Comparison of ENCODE assay signal across 24 mouse cellular contexts in genomic region chr12:82234463-82235223, GRCm38 (mm10).
A peak's percentile ranks its signal among the peaks of the same experiment; 100 is the strongest.
DNase-seq lines count a peak whose midpoint lies in the region; ATAC-seq lines count a peak whose summit lies in the region.
"Had no signal": no experiment of that assay in that cellular context is flagged by ENCODE, and none has a peak within 500 bp of the region (broad histone marks: within the 10 kb centered on the region; RNA-seq: fewer than 3 reads in every experiment).

No protein-coding gene starts in this region.

- peaks cover 4% of the 10 kb centered on the region; the same call in 1 of the 2 replicates for H3K4me1 ChIP-seq in midbrain, embryonic 11.5 days (ENCODE audit: control insufficient read depth, insufficient read depth, low read length)
- H3K4me1 ChIP-seq in midbrain, embryonic 14.5 days (ENCODE audit: control insufficient read depth, insufficient read depth, low read length): no peaks in the 10 kb centered on the region
- H3K4me1 ChIP-seq in hindbrain, embryonic 16.5 days (ENCODE audit: control insufficient read depth, insufficient read depth, low read depth, low read length): peaks cover 3% of the 10 kb centered on the region; the same call in 1 of the 2 replicates

- H3K9me3 ChIP-seq in midbrain, embryonic 11.5 days (ENCODE audit: control insufficient read depth, low read length): no peaks in the 10 kb centered on the region
- no peaks in the 10 kb centered on the region for H3K9me3 ChIP-seq in midbrain, embryonic 14.5 days (ENCODE audit: control insufficient read depth, low read length)
- no peaks in the 10 kb centered on the region for H3K9me3 ChIP-seq in hindbrain, embryonic 16.5 days (ENCODE audit: control insufficient read depth, low read length)
- H3K9me3 ChIP-seq: forebrain, embryonic 10.5 days; heart, embryonic 12.5 days; hindbrain, embryonic 15.5 days; midbrain, embryonic 15.5 days had no signal

- H3K9ac ChIP-seq in midbrain, embryonic 11.5 days (ENCODE audit: low read length): no peak overlapping the region
- H3K9ac ChIP-seq in midbrain, embryonic 14.5 days (replicated peaks; ENCODE audit: low read length): no peak overlapping the region
- no peak overlapping the region for H3K9ac ChIP-seq in hindbrain, embryonic 16.5 days (ENCODE audit: low read depth, low read length)
- H3K9ac ChIP-seq: heart, embryonic 12.5 days; hindbrain, embryonic 15.5 days; midbrain, embryonic 15.5 days had no signal

- H3K27ac ChIP-seq in midbrain, embryonic 11.5 days (ENCODE audit: low read depth, low read length): no peak overlapping the region
- no peak overlapping the region for H3K27ac ChIP-seq in midbrain, embryonic 14.5 days (replicated peaks; ENCODE audit: low read depth, low read length)
- no peak overlapping the region for H3K27ac ChIP-seq in hindbrain, embryonic 16.5 days (ENCODE audit: low read depth, low read length)
- H3K27ac ChIP-seq: forebrain, embryonic 10.5 days; hindbrain, embryonic 15.5 days; layer of hippocampus, adult 2 months; midbrain, embryonic 15.5 days had no signal

- no peak overlapping the region for H3K4me3 ChIP-seq in midbrain, embryonic 11.5 days (ENCODE audit: low read depth, low read length)
- no peak overlapping the region for H3K4me3 ChIP-seq in midbrain, embryonic 14.5 days (replicated peaks; ENCODE audit: low read depth, low read length)
- H3K4me3 ChIP-seq in hindbrain, embryonic 16.5 days (ENCODE audit: low read length): no peak overlapping the region
- H3K4me3 ChIP-seq: forebrain, embryonic 10.5 days; heart, embryonic 12.5 days; hindbrain, embryonic 15.5 days; layer of hippocampus, adult 2 months; midbrain, embryonic 15.5 days; myocyte had no signal

- no peaks in the 10 kb centered on the region for H3K36me3 ChIP-seq in midbrain, embryonic 11.5 days (ENCODE audit: control insufficient read depth, insufficient read depth, low read length)
- H3K36me3 ChIP-seq in midbrain, embryonic 14.5 days (ENCODE audit: control insufficient read depth, insufficient read depth, low read length): no peaks in the 10 kb centered on the region
- no peaks in the 10 kb centered on the region for H3K36me3 ChIP-seq in hindbrain, embryonic 16.5 days (ENCODE audit: control insufficient read depth, insufficient read depth, low read length)
- H3K36me3 ChIP-seq: hindbrain, embryonic 15.5 days; midbrain, embryonic 15.5 days had no signal

- no peak for ATAC-seq in midbrain, embryonic 11.5 days (ENCODE audit: low FRiP score)
- no peak for ATAC-seq in midbrain, embryonic 14.5 days (ENCODE audit: low FRiP score, low TSS enrichment)
- no peak for ATAC-seq in hindbrain, embryonic 16.5 days
- ATAC-seq: intestine, postnatal 0 days; midbrain, embryonic 15.5 days had no signal

- no peak overlapping the region for H3K4me2 ChIP-seq in midbrain, embryonic 11.5 days
- H3K4me2 ChIP-seq in midbrain, embryonic 14.5 days (ENCODE audit: low read length): no peak overlapping the region
- no peak overlapping the region for H3K4me2 ChIP-seq in hindbrain, embryonic 16.5 days (ENCODE audit: low read length)
- H3K4me2 ChIP-seq: heart, embryonic 12.5 days; hindbrain, embryonic 15.5 days; midbrain, embryonic 15.5 days had no signal

- 92% methylated on average over 14 of the region's 14 CpGs for WGBS in midbrain, embryonic 11.5 days
- 93% methylated on average over 14 of the region's 14 CpGs for WGBS in midbrain, embryonic 14.5 days
- WGBS in hindbrain, embryonic 16.5 days: 88% methylated on average over 14 of the region's 14 CpGs

- H3K27me3 ChIP-seq in midbrain, embryonic 11.5 days (ENCODE audit: control insufficient read depth, insufficient read depth, low read length): no peaks in the 10 kb centered on the region
- no peaks in the 10 kb centered on the region for H3K27me3 ChIP-seq in midbrain, embryonic 14.5 days (ENCODE audit: control insufficient read depth, insufficient read depth, low read length)
- H3K27me3 ChIP-seq in hindbrain, embryonic 16.5 days (replicated peaks; ENCODE audit: control insufficient read depth, insufficient read depth, low read length): no peaks in the 10 kb centered on the region
- H3K27me3 ChIP-seq: heart, embryonic 12.5 days; hindbrain, embryonic 15.5 days; midbrain, embryonic 15.5 days had no signal

- peak; percentile 79 for DNase-seq in heart, adult 11 months
- DNase-seq in heart, adult 18-20 months: no peak
- DNase-seq in midbrain, embryonic 11.5 days (ENCODE audit: low spot score, missing footprints): peak; percentile 82
- no peak for DNase-seq in midbrain, embryonic 14.5 days
- DNase-seq in embryo, embryonic 9.5 days (ENCODE audit: extremely low spot score): peak; percentile 12
- peak; percentile 23 for DNase-seq in skeletal muscle tissue, adult 2 months (ENCODE audit: low read depth, low spot score)
- DNase-seq in frontal cortex, postnatal 36 days (ENCODE audit: low spot score in 2 of 2): no peak
- DNase-seq: adrenal gland, postnatal 25 days; cerebellum, adult 11 months; cerebellum, postnatal 10 days; heart, postnatal 14 days; kidney, postnatal 14 days; lung, postnatal 10 days; right cerebral cortex, adult 18-20 months; thymus, adult 18-20 months; thymus, postnatal 4 days had no signal

Comparison
In these comparisons a context has a peak if more than half of its experiments do, and no peak if none do; other contexts are left out.
1. DNase-seq: peak in heart, adult 11 months (single experiment), midbrain, embryonic 11.5 days (single experiment), embryo, embryonic 9.5 days (single experiment) and skeletal muscle tissue, adult 2 months (single experiment); none in heart, adult 18-20 months (0 of 2), midbrain, embryonic 14.5 days (single experiment) and frontal cortex, postnatal 36 days (0 of 2).